Mouse (Mus musculus) T-helper 17 cell (primary cell): ENCODE results near the gene Dnase1.
"Not testable (repeated sequence)": the region's sequence is repeated elsewhere in the genome, so short reads cannot be mapped to it uniquely, and the experiment has no call there.

Experiments
- in situ Hi-C, 2 experiments: fragments of 300-600 bp; cut with MboI, MseI; formaldehyde crosslinking; loops; 1 replicate in 1 of 2; 2 replicates in 1 of 2; pipeline ENCODE4 v1.15.1; 2025; ENCODE audit warnings: high pct_unique_total_duplicates in 2 of 2

Dnase1 gene

DNA sequence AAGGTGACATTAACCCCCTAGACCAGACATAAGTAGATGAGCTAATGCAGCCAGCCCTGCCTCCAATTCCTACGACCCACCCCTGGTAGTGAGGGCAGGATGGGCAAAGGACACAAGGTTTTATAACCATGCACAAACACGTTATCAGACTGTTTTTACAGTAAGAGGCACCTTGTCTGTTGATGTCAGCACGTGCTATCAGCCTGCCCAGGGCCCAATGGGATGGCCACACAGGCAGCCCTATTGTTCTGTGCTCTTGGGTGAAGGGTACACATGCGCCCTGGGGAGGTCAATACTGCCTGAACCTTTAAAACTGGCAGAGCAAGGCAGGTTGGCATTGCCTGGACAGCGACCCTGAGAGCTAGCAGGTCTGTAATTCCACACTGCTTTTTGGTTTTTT, at the start of gene Dnase1:
Gene Dnase1 (plus strand): TSS at position 136 of the 400 bp plus-strand sequence.
- in situ Hi-C loops = no loop called here

DNA sequence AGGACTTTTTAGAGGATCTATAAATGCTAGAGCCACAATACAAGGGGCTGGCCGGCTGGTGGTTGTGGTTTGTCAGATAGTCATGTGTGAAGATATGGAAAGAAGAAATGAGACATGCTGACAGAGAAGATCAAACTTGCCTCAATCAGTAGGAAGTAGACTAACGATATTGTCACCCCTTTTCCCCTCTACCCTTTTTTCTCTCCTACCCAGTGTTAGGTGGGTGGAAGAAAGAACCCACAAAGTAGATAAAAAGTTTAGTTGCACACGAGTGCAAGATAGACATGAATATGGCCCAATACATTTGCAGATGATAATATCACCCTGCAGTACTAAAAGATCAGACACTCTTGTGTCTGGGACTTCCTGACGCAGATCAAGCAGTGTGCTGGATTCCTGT, 48.3 kb upstream of the Dnase1 start:
- in situ Hi-C loops = no loop called here

DNA sequence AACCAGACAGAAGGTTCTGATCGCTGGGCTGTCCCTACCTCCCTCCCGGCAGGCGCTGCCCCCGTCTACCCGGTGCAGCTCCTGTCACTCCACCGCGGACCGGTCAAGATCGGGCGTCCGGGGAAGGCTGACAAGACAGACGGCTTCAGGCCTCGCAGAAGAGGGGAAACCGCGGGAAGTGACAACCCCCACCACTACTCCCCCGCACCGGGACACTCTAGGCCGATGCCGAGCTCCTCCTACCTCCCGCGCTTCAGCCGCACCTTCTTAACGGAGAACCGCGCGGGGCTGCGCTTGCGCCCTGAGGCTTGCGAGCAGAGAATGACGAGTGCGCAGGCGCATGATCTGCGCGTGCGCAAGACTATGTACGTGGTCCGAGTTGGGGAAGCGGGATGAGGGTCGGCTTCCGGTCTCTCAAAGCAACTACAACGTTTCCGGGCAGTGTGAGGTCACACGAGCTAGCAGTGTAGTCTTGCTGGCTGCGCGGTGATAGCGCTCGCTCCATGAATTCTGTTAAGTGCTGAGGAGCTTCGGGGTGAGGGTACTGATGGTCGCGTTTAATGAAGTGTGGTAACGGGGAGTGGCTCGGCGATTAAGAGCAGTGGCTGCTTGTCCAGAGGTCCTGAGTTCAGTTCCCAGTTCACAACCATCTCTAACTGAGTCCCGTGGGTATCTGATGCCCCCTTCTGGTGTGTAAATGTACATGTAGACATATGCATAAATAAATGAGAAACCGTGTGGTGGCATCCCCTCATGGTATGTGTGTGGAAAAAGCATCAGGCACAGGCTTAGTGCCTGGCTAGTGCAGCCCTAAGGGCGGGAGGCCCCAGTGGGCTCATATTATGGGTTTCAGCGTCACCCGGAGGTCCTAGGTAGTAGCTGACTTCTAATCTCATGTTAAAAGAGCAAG, 33.0 kb upstream of the Dnase1 start, which contains the start of gene Slx4:
Gene Slx4 (minus strand): TSS at position 282 of the 910 bp plus-strand sequence.
- in situ Hi-C loops = loop anchor here (5.0 kb wide), 2 partner anchors 106 to 166 kb away; no protein-coding TSS in a partner anchor

DNA sequence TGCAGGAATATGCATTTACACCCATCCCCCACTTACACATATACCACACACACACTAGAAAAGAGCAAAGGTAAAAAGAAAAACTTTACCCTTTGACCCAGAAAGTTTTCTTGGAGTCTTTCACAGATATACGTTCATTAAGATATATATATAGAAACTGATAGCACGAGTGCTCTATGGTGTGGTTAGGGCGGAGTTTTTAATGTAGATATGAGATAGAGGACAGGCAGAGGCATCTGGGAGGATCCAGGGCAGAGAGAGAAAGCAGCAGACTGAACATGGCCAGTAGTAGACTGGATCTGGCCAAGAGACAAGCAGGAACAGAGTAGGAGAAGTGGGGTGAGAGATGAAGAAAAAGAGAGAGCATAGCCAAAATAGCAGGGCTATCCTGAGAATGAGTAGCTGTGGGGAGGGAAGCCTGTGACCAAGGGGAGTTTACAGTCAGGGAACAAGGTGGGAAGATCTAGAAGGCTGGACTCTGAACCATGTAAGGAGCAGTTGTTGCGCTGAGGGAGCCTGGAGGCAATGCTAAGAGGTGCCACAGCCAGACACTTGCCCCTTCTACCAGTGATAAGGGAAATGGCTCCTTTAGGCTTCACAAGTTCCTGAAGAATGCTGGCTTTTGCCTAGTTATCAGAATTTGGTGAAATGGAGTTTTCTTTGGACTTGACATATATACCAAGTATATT, 23.7 kb upstream of the Dnase1 start:
- in situ Hi-C loops = no loop called here

DNA sequence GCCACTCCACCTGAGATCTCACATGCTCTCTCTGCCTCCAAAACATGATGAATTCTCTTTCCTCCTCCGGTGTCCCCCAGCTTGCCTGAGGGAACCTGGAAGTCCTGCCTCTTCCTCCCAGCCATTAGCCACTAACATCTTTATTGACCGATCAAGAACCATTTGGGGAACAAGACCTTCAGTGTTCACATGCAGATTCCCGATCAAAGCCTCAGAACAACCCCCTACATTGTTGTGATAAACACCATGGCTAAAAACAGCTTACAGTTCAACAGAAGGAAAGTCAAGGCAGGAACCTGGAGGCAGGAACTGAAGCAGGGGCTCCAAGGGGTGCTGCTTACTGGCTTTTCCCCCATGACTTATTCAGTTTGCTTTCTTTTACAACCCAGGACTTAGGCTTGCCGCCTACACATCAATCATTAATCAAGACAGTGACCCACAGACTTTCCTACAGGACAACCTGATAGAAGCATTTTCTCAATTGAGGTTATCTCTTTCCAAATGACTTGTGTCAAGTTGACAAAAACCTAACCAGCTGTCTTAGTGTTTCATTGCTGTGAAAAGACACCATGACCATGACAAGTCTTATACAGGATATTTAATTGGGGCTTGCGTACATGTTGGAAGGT, 22.6 kb upstream of the Dnase1 start:
- in situ Hi-C loops = no loop called here

DNA sequence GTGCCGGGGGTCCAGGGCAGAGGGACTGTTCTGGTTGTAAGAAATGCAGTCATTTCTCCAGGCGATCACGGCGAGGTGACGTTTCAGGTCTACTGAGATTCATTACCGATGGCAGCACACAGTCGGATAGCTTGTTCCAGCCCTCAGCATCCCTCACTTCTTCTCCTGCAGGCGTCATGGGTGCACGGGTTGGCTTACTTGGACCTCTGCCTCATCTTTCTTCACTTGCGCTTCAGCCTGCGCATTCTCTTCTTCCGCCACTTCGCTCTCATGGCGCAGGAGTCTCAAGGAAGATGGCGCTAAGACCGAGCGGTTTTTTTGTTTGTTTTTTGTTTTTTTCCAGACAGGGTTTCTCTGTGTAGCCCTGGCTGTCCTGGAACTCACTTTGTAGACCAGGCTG, 20.0 kb upstream of the Dnase1 start:
- in situ Hi-C loops = not testable (repeated sequence)

DNA sequence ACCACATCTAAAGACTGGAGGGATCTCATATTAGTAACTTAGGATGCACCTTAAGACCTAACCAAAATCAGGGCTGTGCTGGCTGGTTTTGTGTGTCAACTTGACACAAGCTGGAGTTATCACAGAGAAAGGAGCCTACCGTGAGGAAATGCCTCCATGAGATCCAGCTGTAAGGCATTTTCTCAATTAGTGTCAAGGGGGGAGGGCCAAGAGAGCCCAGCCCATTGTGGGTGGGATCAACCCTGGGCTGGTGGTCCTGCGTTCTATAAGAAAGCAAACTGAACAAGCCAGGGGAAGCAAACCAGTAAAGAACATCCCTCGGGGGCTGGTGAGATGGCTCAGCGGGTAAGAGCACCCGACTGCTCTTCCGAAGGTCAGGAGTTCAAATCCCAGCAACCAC, 19.3 kb upstream of the Dnase1 start:
- in situ Hi-C loops = not testable (repeated sequence)

DNA sequence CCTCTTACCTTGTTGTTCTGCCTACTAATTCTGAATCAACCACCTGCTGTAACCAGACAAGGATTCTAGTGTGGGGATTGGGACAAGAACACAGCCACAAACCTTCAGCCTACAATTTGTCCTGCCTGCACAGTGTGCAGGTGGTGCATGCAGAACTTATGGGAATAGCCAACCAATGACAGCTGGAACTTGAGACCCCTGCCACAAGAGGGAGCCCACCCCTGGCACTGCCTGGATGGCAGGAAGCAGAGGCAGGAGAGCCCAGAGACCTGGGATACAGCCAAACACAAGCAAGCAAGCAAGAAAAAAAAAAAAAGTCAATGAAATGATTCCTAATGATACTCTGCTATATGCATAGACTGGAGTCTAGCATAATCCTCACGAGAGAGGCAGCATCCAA, 15.5 kb upstream of the Dnase1 start:
- in situ Hi-C loops = no loop called here

DNA sequence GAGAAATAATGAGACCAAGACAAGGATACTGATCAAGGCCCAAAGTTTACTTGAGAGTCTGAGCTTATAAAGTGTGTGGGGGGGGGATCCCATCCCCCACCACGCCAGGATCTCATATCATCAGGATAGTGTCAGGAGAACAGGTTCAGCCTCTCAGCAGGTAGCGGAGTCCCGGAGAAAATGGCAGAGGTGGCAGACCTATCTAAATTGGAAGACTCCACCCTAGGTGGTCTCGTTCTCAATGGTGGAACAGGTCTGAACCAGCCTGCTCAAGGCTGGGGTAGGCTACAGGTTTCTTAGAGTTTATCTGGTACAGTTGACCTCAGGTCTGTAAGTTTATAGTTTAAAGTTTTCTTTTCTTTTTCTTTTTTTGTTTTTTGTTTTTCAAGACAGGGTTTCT, 14.0 kb upstream of the Dnase1 start:
- in situ Hi-C loops = no loop called here

DNA sequence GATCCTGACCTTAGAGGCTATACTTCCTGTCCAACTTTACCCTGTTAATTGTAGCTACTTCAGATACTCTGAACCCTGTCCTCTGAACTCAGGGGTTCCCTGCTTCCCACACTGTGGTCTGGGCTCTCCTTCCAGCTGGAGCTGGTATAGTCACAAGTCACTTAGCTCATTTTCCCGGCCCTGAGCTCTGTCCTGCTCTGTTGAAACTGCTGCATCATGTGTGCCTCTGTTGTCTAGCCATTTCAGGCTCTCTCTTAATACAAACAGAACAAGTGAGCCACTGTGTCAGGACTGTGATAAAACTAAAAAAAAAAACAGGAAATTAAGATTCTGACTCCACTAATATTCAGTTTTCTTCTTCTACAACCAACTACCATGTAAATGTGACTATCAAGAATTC, 10.1 kb upstream of the Dnase1 start:
- in situ Hi-C loops = no loop called here

DNA sequence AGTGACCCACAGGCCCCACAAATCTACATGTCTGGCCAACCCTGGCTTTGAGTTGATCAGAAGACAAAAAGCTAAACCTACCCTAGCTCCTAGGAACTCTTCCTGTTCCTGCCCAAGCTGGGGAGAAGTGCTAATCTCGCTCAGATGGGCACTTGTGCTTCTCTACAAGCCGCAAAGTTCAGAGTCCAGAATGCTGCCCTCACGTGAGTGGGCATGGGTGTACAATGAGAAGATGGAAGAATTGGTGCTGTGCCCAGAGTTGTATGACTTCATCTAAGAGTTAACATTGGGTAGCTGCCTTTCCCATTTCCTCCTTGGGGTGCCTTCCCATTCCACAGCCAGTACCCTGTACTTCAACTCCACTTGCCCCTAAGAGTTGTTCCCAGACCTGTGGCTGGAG, 9.5 kb upstream of the Dnase1 start:
- in situ Hi-C loops = no loop called here

DNA sequence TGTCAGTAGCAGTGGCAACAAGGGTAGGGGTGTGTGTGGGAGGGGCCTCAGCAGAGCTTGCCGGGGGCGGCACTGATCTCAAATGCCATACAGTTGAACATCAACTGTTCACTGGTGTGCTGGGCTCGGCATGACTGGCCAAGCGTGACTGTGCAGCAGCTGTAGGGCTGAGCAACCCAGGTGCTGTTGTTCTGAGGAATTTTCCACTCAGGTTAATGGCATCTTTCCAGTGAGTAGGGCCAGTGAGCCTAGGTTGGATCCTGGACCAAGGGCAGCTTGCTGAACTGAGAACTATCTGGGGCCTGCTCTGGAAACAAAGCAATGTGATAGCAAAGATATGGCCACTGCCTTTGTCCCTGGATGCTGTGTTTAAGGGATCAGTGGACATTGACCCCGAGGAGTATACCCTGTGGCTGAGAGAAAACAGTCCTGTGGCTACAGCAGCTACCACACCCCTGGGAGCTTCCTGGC, 7.3 kb upstream of the Dnase1 start:
- in situ Hi-C loops = no loop called here

DNA sequence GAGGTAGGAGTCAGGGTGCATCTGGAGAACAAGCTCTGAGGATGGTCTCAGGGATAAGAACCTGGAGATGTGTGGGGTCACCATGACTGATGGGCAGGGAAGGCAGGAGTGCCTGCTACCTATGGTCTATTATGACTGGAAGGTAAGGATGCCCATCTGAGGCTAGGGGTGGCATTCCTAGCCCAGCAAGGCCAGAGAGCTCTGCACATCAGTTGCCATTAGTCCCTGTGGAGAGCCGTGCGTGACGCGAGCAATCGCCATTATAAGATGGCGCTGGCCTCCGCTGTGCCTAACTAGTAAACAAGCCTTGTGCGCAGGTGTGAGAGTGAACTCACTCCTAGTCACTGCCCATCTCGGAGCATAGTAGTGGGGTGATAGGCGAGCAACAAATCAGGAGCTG, 6.2 kb upstream of the Dnase1 start:
- in situ Hi-C loops = no loop called here

DNA sequence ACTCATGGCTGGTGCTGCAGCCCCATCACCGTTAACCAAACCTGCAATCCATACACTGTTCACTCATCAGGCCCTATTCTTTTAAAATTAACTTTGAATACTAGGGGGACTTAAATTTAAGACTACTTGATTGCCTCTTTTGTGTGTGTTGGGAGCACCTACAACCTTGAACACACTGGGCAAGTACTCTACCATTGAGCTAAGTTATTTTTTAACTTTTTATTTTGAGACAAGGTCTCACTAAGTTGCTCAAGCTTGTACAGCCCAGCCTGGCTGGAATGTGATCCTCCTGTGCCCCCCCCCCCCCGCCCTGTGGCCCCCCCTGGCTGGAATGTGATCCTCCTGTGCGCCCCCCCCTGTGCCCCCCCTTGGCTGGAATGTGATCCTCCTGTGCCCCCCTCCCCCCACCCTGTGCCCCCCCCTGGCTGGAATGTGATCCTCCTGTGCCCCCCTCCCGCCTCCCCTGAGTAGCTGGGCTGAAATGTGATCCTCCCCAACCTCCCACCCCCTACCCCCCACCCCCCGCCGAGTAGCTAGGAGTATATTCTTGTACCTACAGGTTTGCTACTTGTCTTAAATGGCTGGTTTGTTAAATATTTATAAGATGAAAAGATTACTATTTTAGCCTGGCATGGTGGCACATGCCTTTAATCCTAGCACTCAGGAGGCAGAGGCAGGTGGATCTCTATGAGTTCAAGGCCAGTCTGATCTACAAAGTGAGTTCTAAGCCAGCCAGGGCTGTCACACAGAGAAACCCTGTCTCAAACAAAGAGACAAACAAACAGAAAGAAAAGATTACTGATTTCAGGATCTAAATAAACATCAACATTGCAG, 5.1 kb upstream of the Dnase1 start:
- in situ Hi-C loops = no loop called here

DNA sequence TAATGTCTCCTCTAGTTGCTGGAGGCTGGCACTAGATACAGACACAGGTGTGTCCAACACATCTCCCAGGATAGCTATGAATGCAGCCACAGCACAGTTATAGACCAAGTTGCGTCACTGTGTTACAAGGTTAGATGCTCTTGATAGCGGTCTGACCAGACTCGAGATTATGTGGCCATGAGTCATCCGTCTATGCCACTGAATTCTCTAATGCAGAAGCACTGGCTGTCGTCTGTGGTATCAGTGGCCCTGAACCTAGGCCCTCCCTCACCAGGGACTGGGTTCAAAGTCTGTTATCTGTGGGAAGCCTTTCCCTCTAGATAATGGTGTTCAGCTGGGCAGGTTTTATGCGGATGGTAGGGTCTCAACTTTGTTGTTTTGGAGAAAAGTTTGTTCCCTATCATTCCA, 4.4 kb upstream of the Dnase1 start:
- in situ Hi-C loops = no loop called here

DNA sequence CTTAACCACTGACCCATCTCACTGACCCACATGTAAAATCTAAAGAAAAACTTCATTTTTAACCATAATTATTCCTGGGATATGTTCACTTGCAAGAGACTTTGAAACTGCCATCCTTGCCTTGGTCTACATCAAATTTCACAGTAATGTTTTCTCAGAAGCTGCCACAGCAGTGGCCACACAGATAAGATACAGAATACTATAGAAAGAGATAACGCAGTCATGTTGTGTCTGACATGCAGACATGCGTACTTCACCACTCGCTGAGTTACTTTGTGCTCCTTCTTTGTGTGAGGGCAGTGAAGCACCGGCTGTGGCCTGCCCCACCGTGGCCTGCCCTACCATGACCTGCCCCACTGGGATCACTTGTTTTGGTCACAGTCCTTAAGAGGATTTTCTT, 2.8 kb upstream of the Dnase1 start:
- in situ Hi-C loops = no loop called here

DNA sequence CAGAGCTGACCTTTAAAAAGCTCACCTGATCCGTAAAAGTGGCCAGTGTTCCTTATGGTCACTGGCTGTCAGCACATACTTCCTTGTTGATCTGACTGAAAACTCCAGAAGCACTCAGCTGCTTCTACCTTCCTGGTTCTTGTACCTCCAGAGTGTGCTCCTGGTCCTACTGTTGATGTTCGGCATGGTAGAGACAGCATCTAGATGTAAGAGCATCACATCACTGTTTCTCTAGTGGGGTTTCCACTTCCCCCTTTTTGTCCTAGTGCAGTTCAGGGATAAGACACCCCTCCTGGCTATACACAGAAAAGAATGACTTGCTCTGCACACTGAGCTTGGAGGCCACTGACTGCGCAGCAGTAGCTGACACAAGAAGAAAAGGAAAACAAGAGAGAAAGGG, 2.3 kb upstream of the Dnase1 start:
- in situ Hi-C loops = no loop called here

DNA sequence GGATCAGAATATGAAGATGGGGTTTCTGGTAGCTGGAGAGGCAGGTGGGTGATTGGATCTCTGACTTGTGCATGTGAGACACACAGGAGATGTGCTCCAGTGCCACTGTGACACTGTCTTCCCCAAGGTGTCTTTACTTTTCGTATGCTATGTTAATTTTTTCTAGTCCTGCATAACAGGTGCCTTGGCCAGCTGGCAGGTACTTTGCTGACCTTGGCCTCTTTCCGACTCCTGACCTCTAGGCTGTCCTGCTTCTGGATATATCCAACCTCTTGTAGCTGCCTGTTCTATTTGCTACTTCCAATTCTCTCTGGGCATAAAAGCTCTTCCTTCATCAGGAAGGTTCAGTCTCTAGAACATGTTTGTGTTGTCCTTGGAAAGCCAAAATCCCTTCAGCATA, 1.2 kb upstream of the Dnase1 start:
- in situ Hi-C loops = no loop called here

DNA sequence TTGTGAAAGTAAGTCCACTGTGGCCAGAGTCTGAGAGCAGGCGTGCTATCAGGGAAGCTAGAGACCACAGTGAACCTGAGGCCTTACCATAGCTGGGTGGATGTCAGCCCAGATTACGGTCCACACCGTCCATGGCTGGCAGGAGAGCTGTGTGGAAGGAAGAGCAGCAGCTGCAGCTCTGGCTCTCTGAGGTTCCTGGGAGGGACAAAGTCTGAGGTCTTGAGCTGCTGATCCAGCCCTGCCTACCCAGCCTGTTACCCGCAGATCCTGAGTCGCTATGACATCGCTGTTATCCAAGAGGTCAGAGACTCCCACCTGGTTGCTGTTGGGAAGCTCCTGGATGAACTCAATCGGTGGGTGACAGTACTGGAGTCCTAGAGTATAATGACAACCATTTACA, 948 bp downstream of the Dnase1 start:
- in situ Hi-C loops = no loop called here

DNA sequence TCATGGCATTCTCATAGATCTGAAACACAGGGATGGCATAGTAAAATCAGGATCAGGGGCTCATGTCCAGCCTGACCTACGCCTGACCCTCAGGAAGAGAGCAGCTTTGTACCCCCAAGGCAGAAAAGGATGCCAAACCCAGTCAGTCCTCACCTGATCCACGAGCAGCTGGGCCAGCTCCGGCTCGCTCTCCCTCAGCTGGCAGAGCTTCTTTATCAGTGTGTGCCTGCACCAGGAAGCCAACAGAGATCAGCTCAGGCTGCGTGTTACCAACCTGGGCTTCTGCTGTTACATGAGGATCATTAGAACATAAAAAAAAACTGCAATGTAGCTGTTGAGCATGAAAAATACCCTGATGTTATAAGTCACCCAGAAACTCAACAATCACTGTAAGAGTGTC, 3.5 kb downstream of the Dnase1 start:
- in situ Hi-C loops = no loop called here

DNA sequence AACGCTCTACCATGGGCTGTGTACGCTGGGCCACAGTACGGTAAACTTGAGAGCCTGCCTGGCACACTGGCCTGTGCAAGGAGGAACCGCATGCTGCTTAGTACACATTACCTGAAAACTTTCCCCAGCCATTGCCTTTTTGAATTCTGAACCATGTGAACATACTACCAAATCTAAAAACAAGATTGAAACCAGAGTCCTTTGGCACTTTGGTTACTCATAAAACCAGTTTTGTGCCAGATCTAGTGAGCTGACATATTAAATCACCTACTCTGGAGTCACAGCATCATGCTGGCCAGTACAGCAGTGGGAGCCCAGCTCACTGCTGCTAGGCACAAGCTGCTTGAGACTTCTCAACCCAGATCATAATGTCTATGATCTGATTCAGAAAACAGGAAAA, 4.9 kb downstream of the Dnase1 start:
- in situ Hi-C loops = no loop called here
